Mouse (Mus musculus): ENCODE results near the gene Rabgap1l.

DNA sequence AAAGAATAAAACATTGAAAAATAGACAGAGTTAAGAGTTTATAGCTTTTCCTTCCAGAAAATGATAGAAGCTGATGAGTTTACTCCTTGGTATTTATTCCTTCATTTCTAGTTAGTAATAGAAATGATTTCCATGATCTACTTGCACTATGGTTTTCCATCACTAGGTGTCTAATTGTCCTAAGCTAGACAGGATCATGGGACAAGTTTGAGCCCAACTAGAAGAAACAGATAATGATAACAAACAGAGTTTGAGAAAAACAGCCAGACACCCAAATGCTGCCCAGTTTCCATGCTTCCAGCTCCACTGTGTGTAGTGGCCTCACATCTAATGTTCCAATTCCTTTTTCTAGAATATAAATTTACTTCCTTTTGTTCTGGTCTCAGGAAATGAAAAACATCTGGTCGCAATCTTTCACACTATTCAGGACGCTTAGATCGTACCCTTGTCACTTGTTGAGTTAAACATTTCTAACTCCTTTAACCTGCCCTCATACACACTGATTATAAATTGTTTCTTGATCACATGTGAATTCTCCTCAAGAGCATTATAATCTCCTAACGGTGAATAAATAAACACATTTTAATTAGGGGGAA, 384.6 kb downstream of the Rabgap1l start:
- peak; percentile 16; the same call in 1 of the 2 replicates for TF ChIP-seq CTCF (IDR thresholded peaks at IDR 0.05)
- no peak for TF ChIP-seq EP300 (IDR thresholded peaks at IDR 0.05)
